Mouse (Mus musculus) T-cell, adult 66 days (primary cell): ENCODE data around the gene Alk. TPM values are rescaled to one million over a fixed set of nuclear protein-coding genes. Genes with fewer than 3 reads are reported as not detected.

Experiments used
- total RNA-seq, 2 experiments: library from RNA; stranded (reverse); gene quantifications; 3 replicates in 1 of 2; 4 replicates in 1 of 2; pipeline ENCODE4 v1.2.4; 2023

The Alk gene
- total RNA-seq, result not detected

DNA sequence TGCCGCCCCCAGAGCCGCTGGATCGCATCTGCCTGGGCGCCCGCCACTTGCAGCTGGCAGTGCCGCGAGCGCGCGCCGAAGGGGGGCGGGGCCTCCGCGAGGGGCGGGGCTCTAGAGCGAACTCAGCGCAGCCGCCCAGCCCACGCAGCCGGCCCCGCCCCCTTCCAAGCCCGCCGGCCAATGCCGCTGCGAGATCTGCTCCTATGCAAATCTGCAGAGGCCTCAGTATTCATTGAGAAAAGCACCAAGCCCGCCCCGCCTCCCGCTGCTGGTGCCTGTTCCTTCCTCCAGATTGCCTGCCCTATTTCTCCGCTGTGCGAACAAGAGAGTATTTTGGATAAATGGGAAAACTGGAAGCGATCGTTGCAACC, at the start of gene Alk:
Alk (minus strand) TSS at position 18 of the 371 bp plus-strand sequence.

Other genes with a start within 250 kb of the Alk start
- gene Ypel5, start 231.8 kb upstream of the Alk start, total RNA-seq, result 100 to 1,000 TPM; 117 to 121 TPM